Mouse (Mus musculus) cortical plate, adult 2 months (tissue): ENCODE results near the gene Smim14.

Experiments used
- CTCF ChIP-seq: fragments of 200-500 bp; IDR thresholded peaks from 2 replicates; pipeline ENCODE4 v1.5.1; 2011; ENCODE audit warnings: mild to moderate bottlenecking, control low read depth, low read length; ENCODE audit not compliant: insufficient read depth; ENCODE audit errors: extremely low read depth
- POLR2A ChIP-seq: fragments of 200-500 bp; IDR thresholded peaks from 2 replicates; pipeline ENCODE4 v1.6.1; 2011; ENCODE audit warnings: mild to moderate bottlenecking, low read length, control low read depth; ENCODE audit not compliant: insufficient read depth; ENCODE audit errors: extremely low read depth

DNA sequence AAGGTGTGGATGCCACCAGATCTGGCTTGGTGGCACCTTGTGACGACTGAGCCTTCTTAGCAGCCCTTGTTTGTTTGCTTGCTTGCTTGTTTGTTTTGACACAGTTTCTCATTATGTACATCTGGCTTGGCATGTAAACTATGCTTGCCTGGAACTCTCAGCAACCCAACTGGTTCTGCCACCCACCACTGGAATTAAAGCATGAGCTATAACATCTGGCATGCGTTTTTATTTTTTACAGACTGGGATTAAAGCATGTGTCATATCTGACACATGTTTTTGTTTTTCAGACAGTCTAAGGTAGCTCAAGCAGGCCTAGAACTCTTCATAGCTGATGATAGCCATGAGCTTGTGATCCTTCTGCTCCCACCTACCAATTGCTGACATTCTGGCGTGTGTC lies 41.6 kb upstream of the Smim14 start:
- TF ChIP-seq CTCF (no peak), POLR2A (no peak)
